Mouse (Mus musculus) CH12.LX (cell line): ENCODE results near the gene Pipox. TPM values are rescaled to one million over a fixed set of nuclear protein-coding genes. Genes with fewer than 3 reads are reported as not detected.

ENCODE experiments used
- DNase-seq: peaks from one replicate; pipeline ENCODE4 v3.0.0-alpha.2; 2013; ENCODE audit errors: extremely low read depth
- H3K27ac ChIP-seq: 2 replicates; pipeline ENCODE4 v1.5.1; 2012; ENCODE audit warnings: low read depth, mild to moderate bottlenecking, control low read depth, moderate library complexity; ENCODE audit not compliant: insufficient read depth
- H3K27me3 ChIP-seq: replicated peaks from 2 replicates; pipeline ENCODE3; 2012; ENCODE audit warnings: inconsistent platforms
- H3K36me3 ChIP-seq, 2 experiments: replicated peaks in 1 of 2; 2 replicates each; pipeline versions ENCODE3 to v1.6.1; 2012; ENCODE audit warnings: inconsistent platforms in 1 of 2, low read length in 1 of 2, mild to moderate bottlenecking in 1 of 2, mixed read lengths in 1 of 2, moderate library complexity in 1 of 2; ENCODE audit not compliant: control insufficient read depth in 1 of 2, insufficient read depth in 1 of 2
- H3K4me1 ChIP-seq, 2 experiments: 2 replicates each; pipeline ENCODE4 v1.6.1; 2012; ENCODE audit warnings: inconsistent platforms in 1 of 2, moderate library complexity in 1 of 2; ENCODE audit not compliant: insufficient read depth in 2 of 2, control insufficient read depth in 1 of 2
- H3K4me2 ChIP-seq: 2 replicates; pipeline ENCODE4 v1.6.1; 2012; ENCODE audit warnings: low read depth, mild to moderate bottlenecking, control low read depth; ENCODE audit not compliant: poor library complexity, insufficient read depth, severe bottlenecking
- H3K4me3 ChIP-seq, 3 experiments: fragments of 150-350 bp in 1 of 3; sonication (generic) in 1 of 3; replicated peaks in 1 of 3; 2 replicates each; pipeline versions ENCODE3 to v1.5.1; 2011 to 2012; ENCODE audit warnings: low read depth in 2 of 3, low read length in 2 of 3, mild to moderate bottlenecking in 2 of 3, moderate library complexity in 2 of 3, control low read depth in 1 of 3, improper control_type of control experiment in 1 of 3, inconsistent platforms in 1 of 3, mixed read lengths in 1 of 3; ENCODE audit not compliant: poor library complexity in 1 of 3
- H3K79me2 ChIP-seq: replicated peaks from 2 replicates; pipeline ENCODE4 v1.6.1; 2012; ENCODE audit warnings: mild to moderate bottlenecking, moderate library complexity; ENCODE audit not compliant: control insufficient read depth, poor library complexity, insufficient read depth, severe bottlenecking; ENCODE audit errors: extremely low read depth
- H3K9ac ChIP-seq: 2 replicates; pipeline ENCODE4 v1.6.1; 2012; ENCODE audit warnings: low read depth, mild to moderate bottlenecking, control low read depth, moderate library complexity; ENCODE audit not compliant: insufficient read depth
- H3K9me3 ChIP-seq: replicated peaks from 2 replicates; pipeline ENCODE3; 2012; ENCODE audit warnings: low read length, inconsistent platforms, mixed read lengths
- BHLHE40 ChIP-seq: IDR thresholded peaks from 2 replicates; pipeline ENCODE4 v1.6.1; 2011; ENCODE audit warnings: mild to moderate bottlenecking, low read depth, low read length, improper control_type of control experiment
- CHD1 ChIP-seq: IDR thresholded peaks from 2 replicates; pipeline ENCODE4 v1.6.1; 2012; ENCODE audit warnings: low read depth, low read length, improper control_type of control experiment, inconsistent platforms
- CTCF ChIP-seq, 2 experiments: IDR thresholded peaks in 1 of 2; conservative IDR thresholded peaks in 1 of 2; 2 replicates each; pipeline ENCODE4 v1.5.1; 2011 to 2012; ENCODE audit warnings: low read depth in 2 of 2, low read length in 2 of 2, improper control_type of control experiment in 1 of 2, inconsistent platforms in 1 of 2, mild to moderate bottlenecking in 1 of 2, moderate library complexity in 1 of 2
- ELF1 ChIP-seq: IDR thresholded peaks from 2 replicates; pipeline ENCODE4 v1.6.1; 2014; ENCODE audit warnings: low read depth, mild to moderate bottlenecking, inconsistent platforms, low read length, improper control_type of control experiment
- EP300 ChIP-seq: IDR thresholded peaks from 2 replicates; pipeline ENCODE4 v1.6.1; 2011; ENCODE audit warnings: low read length, improper control_type of control experiment
- HCFC1 ChIP-seq: IDR thresholded peaks from 2 replicates; pipeline ENCODE4 v1.6.1; 2012; ENCODE audit warnings: low read depth, mild to moderate bottlenecking, inconsistent platforms, low read length, improper control_type of control experiment
- IRF4 ChIP-seq: IDR thresholded peaks from 2 replicates; pipeline ENCODE4 v1.6.1; 2014; ENCODE audit warnings: low read depth, mild to moderate bottlenecking, inconsistent platforms, low read length, improper control_type of control experiment
- KAT2A ChIP-seq: IDR thresholded peaks from 2 replicates; pipeline ENCODE4 v1.6.1; 2012; ENCODE audit warnings: low read length, improper control_type of control experiment, inconsistent platforms; ENCODE audit not compliant: insufficient replicate concordance
- MAZ ChIP-seq: IDR thresholded peaks from 2 replicates; pipeline ENCODE4 v1.6.1; 2012; ENCODE audit warnings: low read depth, mild to moderate bottlenecking, inconsistent platforms, low read length, improper control_type of control experiment, moderate library complexity
- MEF2A ChIP-seq: IDR thresholded peaks from 2 replicates; pipeline ENCODE4 v1.6.1; 2014; ENCODE audit warnings: low read depth, mild to moderate bottlenecking, inconsistent platforms, low read length, improper control_type of control experiment, borderline replicate concordance
- MXI1 ChIP-seq: IDR thresholded peaks from 2 replicates; pipeline ENCODE4 v1.6.1; 2011; ENCODE audit warnings: mild to moderate bottlenecking, low read depth, low read length, improper control_type of control experiment
- MYC ChIP-seq: IDR thresholded peaks from 2 replicates; pipeline ENCODE4 v1.6.1; 2011; ENCODE audit warnings: low read depth, mild to moderate bottlenecking, improper control_type of control experiment, low read length
- NELFE ChIP-seq: IDR thresholded peaks from 2 replicates; pipeline ENCODE4 v1.6.1; 2011; ENCODE audit warnings: low read depth, low read length, improper control_type of control experiment
- PAX5 ChIP-seq: IDR thresholded peaks from 2 replicates; pipeline ENCODE4 v1.6.1; 2012; ENCODE audit warnings: low read length, inconsistent platforms, mixed read lengths
- RAD21 ChIP-seq: IDR thresholded peaks from 2 replicates; pipeline ENCODE4 v1.6.1; 2011; ENCODE audit warnings: low read depth, mild to moderate bottlenecking, low read length, improper control_type of control experiment, moderate library complexity
- RCOR1 ChIP-seq: conservative IDR thresholded peaks from 2 replicates; pipeline ENCODE4 v1.6.1; 2012; ENCODE audit warnings: low read depth, mild to moderate bottlenecking, inconsistent platforms, low read length, improper control_type of control experiment
- SIN3A ChIP-seq: IDR thresholded peaks from 2 replicates; pipeline ENCODE4 v1.6.1; 2012; ENCODE audit warnings: low read length, improper control_type of control experiment, inconsistent platforms
- SMC3 ChIP-seq: IDR thresholded peaks from 2 replicates; pipeline ENCODE4 v1.6.1; 2011; ENCODE audit warnings: low read depth, low read length, improper control_type of control experiment
- TBP ChIP-seq: conservative IDR thresholded peaks from 2 replicates; pipeline ENCODE4 v1.6.1; 2011; ENCODE audit warnings: low read depth, low read length, improper control_type of control experiment
- TCF12 ChIP-seq: IDR thresholded peaks from 2 replicates; pipeline ENCODE4 v1.6.1; 2014; ENCODE audit warnings: low read depth, mild to moderate bottlenecking, inconsistent platforms, low read length, improper control_type of control experiment
- UBTF ChIP-seq: IDR thresholded peaks from 2 replicates; pipeline ENCODE4 v1.6.1; 2012; ENCODE audit warnings: low read depth, mild to moderate bottlenecking, inconsistent platforms, low read length, improper control_type of control experiment, moderate library complexity
- USF2 ChIP-seq: conservative IDR thresholded peaks from 2 replicates; pipeline ENCODE4 v1.6.1; 2011; ENCODE audit warnings: low read depth, low read length, improper control_type of control experiment
- ZMIZ1 ChIP-seq: IDR thresholded peaks from 2 replicates; pipeline ENCODE4 v1.6.1; 2012; ENCODE audit warnings: low read depth, mild to moderate bottlenecking, inconsistent platforms, low read length, improper control_type of control experiment
- ZNF384 ChIP-seq: IDR thresholded peaks from 2 replicates; pipeline ENCODE4 v1.6.1; 2012; ENCODE audit warnings: low read depth, low read length, improper control_type of control experiment, inconsistent platforms
- dilution Hi-C: fragments of 300-500 bp; cut with MboI; formaldehyde crosslinking; loops from 2 replicates; pipeline ENCODE4 v1.14.3; 2020; ENCODE audit warnings: low sequenced_read_pairs; ENCODE audit not compliant: extremely low pct_unique_long_range_greater_than_20kb, extremely low pct_ligation_motif_present
- in situ Hi-C: fragments of 300-500 bp; cut with MboI; formaldehyde crosslinking; loops from 3 replicates; pipeline ENCODE4 v1.14.3; 2019; ENCODE audit warnings: low sequenced_read_pairs, low pct_ligation_motif_present, low pct_unique_long_range_greater_than_20kb, mixed read lengths
- polyA plus RNA-seq: library from polyadenylated mRNA; unstranded; fragments of >175 nt; gene quantifications from 2 replicates; pipeline ENCODE4 v1.2.1, GENCODE M21; 2012; ENCODE audit warnings: low read depth; ENCODE audit not compliant: insufficient read length
- total RNA-seq, 2 experiments: library from RNA; depleted of rRNA; stranded (reverse); fragments of 300-350 nt in 1 of 2; fragments of >200 nt in 1 of 2; gene quantifications; 2 replicates each; pipeline ENCODE4 v1.2.3; 2012 to 2014

The Pipox gene
- total and polyA plus RNA-seq, 3 experiments: 0.13 to 0.36 (median 0.21) TPM

- no peak for DNase-seq
- no peak overlapping the region for H3K4me2 ChIP-seq
- no peaks in the 10 kb centered on the region for H3K9me3 ChIP-seq
- no peak overlapping the region for H3K27ac ChIP-seq
- H3K36me3 ChIP-seq: peaks cover 15 to 81% of the 10 kb centered on the region in 2 experiments
- H3K9ac ChIP-seq: no peak overlapping the region
- no peaks in the 10 kb centered on the region for H3K27me3 ChIP-seq
- TF ChIP-seq PAX5 (no peak), IRF4 (no peak), HCFC1 (no peak), MEF2A (no peak), MAZ (no peak), USF2 (no peak), NELFE (no peak), BHLHE40 (no peak), RCOR1 (no peak), TBP (no peak), CHD1 (no peak), MXI1 (no peak), TCF12 (no peak), MYC (no peak), UBTF (no peak), KAT2A (no peak), ELF1 (no peak)
- in situ Hi-C loops (no loop called here), dilution Hi-C loops (no loop called here)
- H3K4me1 ChIP-seq: peaks cover 4 to 41% of the 10 kb centered on the region in 2 experiments; a peak in 3 of 4 replicates
- H3K4me3 ChIP-seq: no peak overlapping the region
- H3K79me2 ChIP-seq: no peaks in the 10 kb centered on the region
Measured at GRCm38 (mm10) chr11:77858589-77858988, 35.3 kb downstream of the Pipox start.

- in situ Hi-C loops: no loop called here
- TF ChIP-seq ZNF384 (no peak), EP300 (no peak), SIN3A (no peak), CTCF (conservative IDR thresholded peaks at IDR 0.05 in 1 of 2, IDR thresholded peaks at IDR 0.05 in 1 of 2; ENCODE audit: low read depth in 2 of 2, low read length in 2 of 2) (no peak), ZMIZ1 (no peak), HCFC1 (no peak), ELF1 (no peak), MAZ (no peak), RAD21 (no peak), TBP (no peak), SMC3 (no peak)
- TF ChIP-seq, all 38 proteins: peak for 0
- H3K9ac ChIP-seq: no peak overlapping the region
- DNase-seq: no peak
- H3K4me2 ChIP-seq: no peak overlapping the region
- H3K79me2 ChIP-seq: no peaks in the 10 kb centered on the region
- H3K27me3 ChIP-seq: no peaks in the 10 kb centered on the region
- no peak overlapping the region for H3K4me3 ChIP-seq
- no peak overlapping the region for H3K27ac ChIP-seq
- dilution Hi-C loops: no loop called here
- H3K36me3 ChIP-seq: peaks cover 21 to 94% of the 10 kb centered on the region in 2 experiments
- peaks cover 4 to 30% of the 10 kb centered on the region in 2 experiments; a peak in 3 of 4 replicates for H3K4me1 ChIP-seq
- H3K9me3 ChIP-seq: no peaks in the 10 kb centered on the region
Measured at GRCm38 (mm10) chr11:77857089-77857488, 36.8 kb downstream of the Pipox start.
